Mouse (Mus musculus) CD4-positive naive resting alpha-beta T cell, adult 57 days (primary cell): Measurements from ENCODE around the gene Ctsm. TPM values are rescaled to one million over a fixed set of nuclear protein-coding genes. Genes with fewer than 3 reads are reported as not detected.

ENCODE experiments used
- total RNA-seq: library from RNA; stranded (reverse); gene quantifications from one replicate; pipeline ENCODE4 v1.2.4, GENCODE M21; 2023

Gene Ctsm
- not detected for total RNA-seq

DNA sequence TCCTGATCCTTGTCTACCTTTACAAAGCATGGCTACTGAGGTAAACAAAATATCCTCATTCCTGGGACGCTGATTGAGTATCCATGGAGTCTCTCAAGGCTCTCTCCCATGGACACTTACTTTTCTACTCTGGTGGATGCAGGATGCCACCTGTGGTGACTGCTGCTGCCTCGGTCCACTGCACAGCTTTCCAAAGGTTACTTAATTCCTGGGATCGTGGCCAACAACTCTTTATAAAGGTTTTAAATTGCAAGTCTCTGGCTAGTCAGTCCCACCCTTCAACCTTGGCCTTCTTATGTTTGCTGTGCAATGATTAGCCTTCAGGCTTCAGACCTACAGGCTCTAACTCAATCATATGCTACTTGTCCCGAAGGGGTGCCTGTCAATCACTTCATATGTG, at the start of gene Ctsm:
Gene Ctsm, minus strand, starts transcription at position 209 of the 400 bp plus-strand sequence.

DNA sequence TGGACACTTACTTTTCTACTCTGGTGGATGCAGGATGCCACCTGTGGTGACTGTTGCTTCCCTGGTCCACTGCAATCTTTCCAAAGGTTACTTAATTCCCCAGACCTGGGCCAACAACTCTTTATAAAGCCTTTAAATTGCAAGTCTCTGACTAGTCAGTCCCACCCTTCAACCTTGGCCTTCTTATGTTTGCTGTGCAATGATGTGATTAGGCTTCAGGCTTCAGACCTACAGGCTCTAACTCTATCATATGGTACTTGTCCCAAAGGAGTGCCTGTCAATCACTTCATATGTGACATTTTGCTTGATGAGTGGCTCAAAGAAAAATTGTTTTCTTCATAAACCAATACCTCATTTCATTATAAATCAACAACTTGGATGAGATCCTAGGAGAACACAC, 28.4 kb upstream of the Ctsm start, which contains the start of gene Cts3:
Gene Cts3, minus strand, starts transcription at position 101 of the 400 bp plus-strand sequence.

DNA sequence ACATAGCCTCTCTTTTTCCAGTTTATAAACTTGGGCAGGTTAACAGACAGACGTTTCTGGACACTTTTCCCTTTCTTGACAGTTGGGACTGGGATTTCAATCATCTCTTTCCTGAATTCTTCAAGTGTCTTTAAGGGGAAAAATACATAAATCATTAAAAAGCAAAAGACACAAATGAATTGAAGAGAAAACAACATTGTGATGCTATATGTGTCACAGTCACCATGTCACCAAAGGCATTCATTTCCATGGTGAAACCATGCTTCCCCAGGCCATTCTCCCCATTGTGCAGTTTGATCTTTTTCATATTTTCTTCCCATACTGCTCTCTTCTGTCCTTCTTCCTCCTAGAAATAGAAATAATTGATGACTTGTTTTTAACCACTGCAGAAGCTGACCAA, 26.4 kb upstream of the Ctsm start, which contains the start of gene Gm49352:
Gene Gm49352, minus strand, starts transcription at position 101 of the 400 bp plus-strand sequence.

Other genes starting within 250 kb of the Ctsm start
- not detected for gene Cts7, start 183.6 kb downstream of the Ctsm start, total RNA-seq
- gene Gm49352, start 26.3 kb upstream of the Ctsm start, total RNA-seq = not detected
- gene Cts3, start 28.3 kb upstream of the Ctsm start, total RNA-seq = not detected